Mouse (Mus musculus) MEL (cell line): ENCODE results near the gene 5430402E10Rik. TPM values are rescaled to one million over a fixed set of nuclear protein-coding genes. Genes with fewer than 3 reads are reported as not detected.
"Not testable (repeated sequence)": the region's sequence is repeated elsewhere in the genome, so short reads cannot be mapped to it uniquely, and the experiment has no call there.

Experiments used
- DNase-seq: peaks from one replicate; pipeline ENCODE4 v3.0.0; 2011; ENCODE audit warnings: low read depth, low spot score
- H3K27ac ChIP-seq: 2 replicates; pipeline ENCODE4 v1.5.1; 2012; ENCODE audit warnings: low read depth, mild to moderate bottlenecking, control low read depth, low read length, moderate library complexity; ENCODE audit not compliant: control insufficient read depth
- H3K27me3 ChIP-seq, 2 experiments: fragments of 150-350 bp in 1 of 2; sonication (generic) in 1 of 2; 2 replicates each; pipeline ENCODE4 v1.6.1; 2012; ENCODE audit warnings: low read length in 2 of 2, mild to moderate bottlenecking in 2 of 2, improper control_type of control experiment in 1 of 2, moderate library complexity in 1 of 2; ENCODE audit not compliant: insufficient read depth in 2 of 2, control insufficient read depth in 1 of 2
- H3K36me3 ChIP-seq, 2 experiments: 2 replicates each; pipeline ENCODE4 v1.6.1; 2012 to 2014; ENCODE audit warnings: low read length in 2 of 2, improper control_type of control experiment in 1 of 2, inconsistent platforms in 1 of 2, mild to moderate bottlenecking in 1 of 2; ENCODE audit not compliant: insufficient read depth in 2 of 2, control insufficient read depth in 1 of 2
- H3K4me1 ChIP-seq, 2 experiments: fragments of 150-350 bp in 1 of 2; sonication (generic) in 1 of 2; 2 replicates each; pipeline ENCODE4 v1.6.1; 2012; ENCODE audit warnings: low read length in 2 of 2, improper control_type of control experiment in 1 of 2, mild to moderate bottlenecking in 1 of 2; ENCODE audit not compliant: insufficient read depth in 2 of 2, control insufficient read depth in 1 of 2
- H3K4me3 ChIP-seq, 2 experiments: fragments of 150-350 bp in 1 of 2; sonication (generic) in 1 of 2; 2 replicates each; pipeline ENCODE4 v1.5.1; 2012; ENCODE audit warnings: low read depth in 2 of 2, low read length in 2 of 2, mild to moderate bottlenecking in 2 of 2, moderate library complexity in 2 of 2, control low read depth in 1 of 2, improper control_type of control experiment in 1 of 2; ENCODE audit not compliant: control insufficient read depth in 1 of 2, insufficient read depth in 1 of 2
- H3K79me2 ChIP-seq: 2 replicates; pipeline ENCODE4 v1.6.1; 2012; ENCODE audit warnings: mild to moderate bottlenecking, low read length, moderate library complexity; ENCODE audit not compliant: control insufficient read depth, poor library complexity, insufficient read depth
- H3K9ac ChIP-seq: 2 replicates; pipeline ENCODE4 v1.6.1; 2012; ENCODE audit warnings: low read depth, mild to moderate bottlenecking, control low read depth, low read length, moderate library complexity; ENCODE audit not compliant: control insufficient read depth, poor library complexity, severe bottlenecking
- H3K9me3 ChIP-seq: fragments of 150-350 bp; sonication (generic); replicated peaks from 2 replicates; pipeline ENCODE4 v1.6.1; 2012; ENCODE audit warnings: mild to moderate bottlenecking, low read length, improper control_type of control experiment, moderate library complexity; ENCODE audit not compliant: insufficient read depth
- CTCF ChIP-seq, 3 experiments: IDR thresholded peaks in 2 of 3; conservative IDR thresholded peaks in 1 of 3; 2 replicates each; pipeline ENCODE4 v1.5.1; 2011 to 2012; ENCODE audit warnings: low read length in 3 of 3, low read depth in 2 of 3, mild to moderate bottlenecking in 2 of 3, improper control_type of control experiment in 1 of 3, inconsistent platforms in 1 of 3, mixed read lengths in 1 of 3, moderate library complexity in 1 of 3; ENCODE audit not compliant: control insufficient read depth in 1 of 3, insufficient read depth in 1 of 3, poor library complexity in 1 of 3, severe bottlenecking in 1 of 3
- RAD21 ChIP-seq: IDR thresholded peaks from 2 replicates; pipeline ENCODE4 v1.6.1; 2011; ENCODE audit warnings: mild to moderate bottlenecking, low read depth, low read length, improper control_type of control experiment
- polyA plus RNA-seq, 2 experiments: library from polyadenylated mRNA; stranded (reverse) in 1 of 2; unstranded in 1 of 2; fragments of >175 nt in 1 of 2; fragments of >200 nt in 1 of 2; gene quantifications; 2 replicates each; pipeline versions ENCODE4 v1.2.1 to v1.2.4; 2012; ENCODE audit warnings: low replicate concordance in 2 of 2, low read depth in 1 of 2; ENCODE audit not compliant: insufficient read length in 2 of 2, insufficient read depth in 1 of 2, missing spikeins in 1 of 2
- total RNA-seq: library from RNA; depleted of rRNA; stranded (reverse); fragments of 300-350 nt; gene quantifications from 2 replicates; pipeline ENCODE4 v1.2.3, GENCODE M21; 2012; rRNA removed

The 5430402E10Rik gene
- total RNA-seq (not detected in 2 replicates), polyA plus RNA-seq (not detected)

GRCm38 (mm10) chrX:77924962-77925361 lies at the start of gene 5430402E10Rik:
Gene 5430402E10Rik, minus strand, starts transcription at chrX:77925062.
- not testable (repeated sequence) for H3K27ac ChIP-seq, H3K9ac ChIP-seq, H3K36me3 ChIP-seq, H3K79me2 ChIP-seq, DNase-seq, H3K27me3 ChIP-seq, H3K9me3 ChIP-seq, H3K4me3 ChIP-seq, H3K4me1 ChIP-seq

- H3K79me2 ChIP-seq, H3K27ac ChIP-seq, H3K4me1 ChIP-seq, H3K9me3 ChIP-seq, H3K27me3 ChIP-seq, H3K9ac ChIP-seq, H3K36me3 ChIP-seq, H3K4me3 ChIP-seq: not testable (repeated sequence)
- peak in 1 of 3 experiments; percentile 16; a peak in 2 of 6 replicates for TF ChIP-seq CTCF (IDR thresholded peaks at IDR 0.05 in 2 of 3, conservative IDR thresholded peaks at IDR 0.05 in 1 of 3; ENCODE audit: control insufficient read depth in 1 of 3, insufficient read depth in 1 of 3, low read depth in 2 of 3, low read length in 3 of 3, poor library complexity in 1 of 3, severe bottlenecking in 1 of 3)
- peak; percentile 21 for TF ChIP-seq RAD21
- peak; percentile 2 for DNase-seq
Measured at GRCm38 (mm10) chrX:77880033-77880432, 44.8 kb downstream of the 5430402E10Rik start.

Other genes with a start within 250 kb of the 5430402E10Rik start
- gene Prkx, start 128.8 kb downstream of the 5430402E10Rik start, total RNA-seq: 4.3 and 4.4 TPM in 2 replicates
- 1 to 10 TPM in 1 of 2 experiments, not detected in 1; 6.7 TPM for gene Prkx, start 128.8 kb downstream of the 5430402E10Rik start, polyA plus RNA-seq
- not detected in 2 replicates for gene Pbsn, start 71.4 kb downstream of the 5430402E10Rik start, total RNA-seq
- not detected for gene Pbsn, start 71.4 kb downstream of the 5430402E10Rik start, polyA plus RNA-seq
- gene Gm14744, start 60.3 kb downstream of the 5430402E10Rik start, total RNA-seq: not detected in 2 replicates
- gene Gm14744, start 60.3 kb downstream of the 5430402E10Rik start, polyA plus RNA-seq: not detected
- gene Obp1a, start 166.3 kb upstream of the 5430402E10Rik start, total RNA-seq: not detected in 2 replicates
- not detected for gene Obp1a, start 166.3 kb upstream of the 5430402E10Rik start, polyA plus RNA-seq
- gene Gm5938, start 200.4 kb upstream of the 5430402E10Rik start, total RNA-seq: not detected in 2 replicates
- not detected for gene Gm5938, start 200.4 kb upstream of the 5430402E10Rik start, polyA plus RNA-seq